Mouse (Mus musculus): ENCODE results near the gene Rpp25l. TPM values are rescaled to one million over a fixed set of nuclear protein-coding genes. Genes with fewer than 3 reads are reported as not detected.
A peak's percentile ranks its signal among the peaks of the same experiment; 100 is the strongest.
"Not testable (repeated sequence)": the region's sequence is repeated elsewhere in the genome, so short reads cannot be mapped to it uniquely, and the experiment has no call there.

Rpp25l gene
- polyA plus RNA-seq (2012; rRNA removed): 82.8 and 94.9 TPM in 2 replicates

- H3K27ac ChIP-seq (ENCODE audit: control insufficient read depth, insufficient read depth, low read length): peak within 1 kb of the TSS; percentile 25; the same call in 1 of the 2 replicates
- DNase-seq: peak; percentile 87
- TF ChIP-seq POLR2A (IDR thresholded peaks at IDR 0.05; ENCODE audit: control insufficient read depth, extremely low read depth, insufficient read depth, low read length, poor library complexity) (peak; percentile 86), CTCF (IDR thresholded peaks at IDR 0.05; ENCODE audit: borderline replicate concordance, control insufficient read depth, extremely low read depth, insufficient read depth, low read length, poor library complexity) (peak; percentile 71; the same call in 1 of the 2 replicates)
- under 1% methylated on average over 61 of the region's 61 CpGs for WGBS
- no peaks in the 10 kb centered on the region for H3K27me3 ChIP-seq (ENCODE audit: control insufficient read depth, insufficient read depth, low read length)
- H3K4me1 ChIP-seq (replicated peaks; ENCODE audit: control insufficient read depth, insufficient read depth, low read length): peaks cover 21% of the 10 kb centered on the region
- peaks cover under 1% of the 10 kb centered on the region; the same call in 1 of the 2 replicates for H3K36me3 ChIP-seq (ENCODE audit: control insufficient read depth, insufficient read depth, low read length)
- peak within 1 kb of the TSS; percentile 92 for H3K4me3 ChIP-seq (ENCODE audit: control insufficient read depth, insufficient read depth, low read length)
Measured at GRCm38 (mm10) chr4:41713197-41714067, at the start of gene Rpp25l. TSS of gene Rpp25l (minus strand) at chr4:41713534.

- not testable (repeated sequence) for H3K4me3 ChIP-seq (ENCODE audit: control insufficient read depth, insufficient read depth, low read length); H3K27ac ChIP-seq (ENCODE audit: control insufficient read depth, insufficient read depth, low read length); DNase-seq; H3K27me3 ChIP-seq (ENCODE audit: control insufficient read depth, insufficient read depth, low read length); H3K36me3 ChIP-seq (ENCODE audit: control insufficient read depth, insufficient read depth, low read length)
- WGBS: 91% methylated on average over 8 of the region's 8 CpGs
- peaks cover 12% of the 10 kb centered on the region for H3K4me1 ChIP-seq (replicated peaks; ENCODE audit: control insufficient read depth, insufficient read depth, low read length)
Measured at GRCm38 (mm10) chr4:41762688-41763114, 49.4 kb upstream of the Rpp25l start.

- peaks cover 12% of the 10 kb centered on the region for H3K4me1 ChIP-seq (replicated peaks; ENCODE audit: control insufficient read depth, insufficient read depth, low read length)
- H3K27me3 ChIP-seq (ENCODE audit: control insufficient read depth, insufficient read depth, low read length): no peaks in the 10 kb centered on the region
- no peak overlapping the region for H3K27ac ChIP-seq (ENCODE audit: control insufficient read depth, insufficient read depth, low read length)
- TF ChIP-seq POLR2A (IDR thresholded peaks at IDR 0.05; ENCODE audit: control insufficient read depth, extremely low read depth, insufficient read depth, low read length, poor library complexity) (no peak), CTCF (IDR thresholded peaks at IDR 0.05; ENCODE audit: borderline replicate concordance, control insufficient read depth, extremely low read depth, insufficient read depth, low read length, poor library complexity) (no peak)
- H3K36me3 ChIP-seq (ENCODE audit: control insufficient read depth, insufficient read depth, low read length): peaks cover 6% of the 10 kb centered on the region
- 90% methylated on average over 8 of the region's 8 CpGs for WGBS
- no peak for DNase-seq
- H3K4me3 ChIP-seq (ENCODE audit: control insufficient read depth, insufficient read depth, low read length): no peak overlapping the region
Measured at GRCm38 (mm10) chr4:41762099-41762687, 48.9 kb upstream of the Rpp25l start.

GRCm38 (mm10) chr4:41761680-41762079 is 48.3 kb upstream of the Rpp25l start:
- H3K36me3 ChIP-seq (ENCODE audit: control insufficient read depth, insufficient read depth, low read length): peaks cover 6% of the 10 kb centered on the region
- DNase-seq: no peak
- peaks cover 12% of the 10 kb centered on the region for H3K4me1 ChIP-seq (replicated peaks; ENCODE audit: control insufficient read depth, insufficient read depth, low read length)
- H3K27me3 ChIP-seq (ENCODE audit: control insufficient read depth, insufficient read depth, low read length): no peaks in the 10 kb centered on the region
- no peak overlapping the region for H3K27ac ChIP-seq (ENCODE audit: control insufficient read depth, insufficient read depth, low read length)
- TF ChIP-seq CTCF (IDR thresholded peaks at IDR 0.05; ENCODE audit: borderline replicate concordance, control insufficient read depth, extremely low read depth, insufficient read depth, low read length, poor library complexity) (no peak), POLR2A (IDR thresholded peaks at IDR 0.05; ENCODE audit: control insufficient read depth, extremely low read depth, insufficient read depth, low read length, poor library complexity) (no peak)
- H3K4me3 ChIP-seq (ENCODE audit: control insufficient read depth, insufficient read depth, low read length): no peak overlapping the region

- Histone ChIP-seq H3K4me1 (replicated peaks; ENCODE audit: control insufficient read depth, insufficient read depth, low read length) (peaks cover 17% of the 10 kb centered on the region), H3K4me3 (ENCODE audit: control insufficient read depth, insufficient read depth, low read length) (no peak overlapping the region), H3K36me3 (ENCODE audit: control insufficient read depth, insufficient read depth, low read length) (peaks cover 6% of the 10 kb centered on the region), H3K27me3 (ENCODE audit: control insufficient read depth, insufficient read depth, low read length) (no peaks in the 10 kb centered on the region), H3K27ac (ENCODE audit: control insufficient read depth, insufficient read depth, low read length) (peak overlapping the region; percentile 35; the same call in 1 of the 2 replicates)
- no peak for DNase-seq
- 89% methylated on average over 4 of the region's 4 CpGs for WGBS
- TF ChIP-seq CTCF (IDR thresholded peaks at IDR 0.05; ENCODE audit: borderline replicate concordance, control insufficient read depth, extremely low read depth, insufficient read depth, low read length, poor library complexity) (no peak), POLR2A (IDR thresholded peaks at IDR 0.05; ENCODE audit: control insufficient read depth, extremely low read depth, insufficient read depth, low read length, poor library complexity) (no peak)
Measured at GRCm38 (mm10) chr4:41760911-41761310, 47.6 kb upstream of the Rpp25l start.

GRCm38 (mm10) chr4:41760288-41760721 is 47.0 kb upstream of the Rpp25l start:
- Histone ChIP-seq H3K27ac (ENCODE audit: control insufficient read depth, insufficient read depth, low read length) (peak overlapping the region; percentile 33; the same call in 1 of the 2 replicates), H3K4me1 (replicated peaks; ENCODE audit: control insufficient read depth, insufficient read depth, low read length) (peaks cover 17% of the 10 kb centered on the region), H3K36me3 (ENCODE audit: control insufficient read depth, insufficient read depth, low read length) (peaks cover 6% of the 10 kb centered on the region), H3K27me3 (ENCODE audit: control insufficient read depth, insufficient read depth, low read length) (no peaks in the 10 kb centered on the region), H3K4me3 (ENCODE audit: control insufficient read depth, insufficient read depth, low read length) (no peak overlapping the region)
- 14% methylated on average over 15 of the region's 15 CpGs for WGBS
- TF ChIP-seq POLR2A (IDR thresholded peaks at IDR 0.05; ENCODE audit: control insufficient read depth, extremely low read depth, insufficient read depth, low read length, poor library complexity): no peak
- peak; percentile 46; the same call in 1 of the 2 replicates for TF ChIP-seq CTCF (IDR thresholded peaks at IDR 0.05; ENCODE audit: borderline replicate concordance, control insufficient read depth, extremely low read depth, insufficient read depth, low read length, poor library complexity)
- peak; percentile 56 for DNase-seq
